Comparison of ENCODE assay signal across 21 mouse cellular contexts in the genomic region with DNA sequence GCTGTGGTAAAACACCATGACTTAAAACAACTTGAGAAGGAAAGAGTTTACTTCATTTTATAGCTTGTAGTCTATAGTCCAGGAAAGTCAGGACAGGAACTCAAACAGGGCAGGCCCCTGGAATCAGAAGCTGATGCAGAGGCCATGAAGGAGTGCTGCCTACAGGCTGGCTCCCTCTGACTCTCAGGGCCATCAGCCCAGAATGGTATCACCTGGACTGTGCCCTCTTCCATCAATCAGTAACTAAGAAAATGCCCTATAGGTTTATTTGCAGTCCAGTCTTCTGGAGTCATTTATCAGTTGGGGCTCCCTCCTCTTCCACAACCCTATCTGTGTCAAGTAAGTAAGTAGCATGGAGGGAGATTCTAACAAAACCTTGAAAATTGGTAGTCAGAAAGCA.
"Had no signal": no experiment of that assay in that cellular context is flagged by ENCODE, and none has a peak within 500 bp of the region (broad histone marks: within the 10 kb centered on the region; RNA-seq: fewer than 3 reads in every experiment).

No protein-coding gene starts in this region.

- H3K27me3 ChIP-seq: heart, embryonic 13.5 days; heart, embryonic 15.5 days; hindbrain, embryonic 13.5 days; hindbrain, embryonic 15.5 days; limb, embryonic 12.5 days; liver, embryonic 15.5 days had no signal

- H3K36me3 ChIP-seq: heart, embryonic 13.5 days; heart, embryonic 15.5 days; hindbrain, embryonic 13.5 days; hindbrain, embryonic 15.5 days; limb, embryonic 10.5 days; limb, embryonic 12.5 days; liver, embryonic 15.5 days had no signal

- H3K27ac ChIP-seq: heart, embryonic 13.5 days; heart, embryonic 15.5 days; hindbrain, embryonic 13.5 days; hindbrain, embryonic 15.5 days; hindbrain, postnatal 0 days; layer of hippocampus, adult 2 months; left cerebral cortex, adult 2 months; limb, embryonic 10.5 days; limb, embryonic 12.5 days; liver, embryonic 15.5 days had no signal

- H3K4me3 ChIP-seq: heart, embryonic 13.5 days; heart, embryonic 15.5 days; hindbrain, embryonic 13.5 days; hindbrain, embryonic 15.5 days; layer of hippocampus, adult 2 months; left cerebral cortex, adult 2 months; limb, embryonic 10.5 days; limb, embryonic 12.5 days; liver, embryonic 15.5 days had no signal

- H3K9me3 ChIP-seq: heart, embryonic 13.5 days; heart, embryonic 15.5 days; hindbrain, embryonic 13.5 days; hindbrain, embryonic 15.5 days; limb, embryonic 10.5 days; limb, embryonic 12.5 days; liver, embryonic 15.5 days had no signal

- H3K4me1 ChIP-seq: heart, embryonic 13.5 days; heart, embryonic 15.5 days; hindbrain, embryonic 15.5 days; limb, embryonic 10.5 days; limb, embryonic 12.5 days; liver, embryonic 15.5 days had no signal

- H3K4me2 ChIP-seq: heart, embryonic 11.5 days; heart, embryonic 13.5 days; heart, embryonic 15.5 days; hindbrain, embryonic 13.5 days; hindbrain, embryonic 15.5 days; limb, embryonic 12.5 days; liver, embryonic 15.5 days had no signal

- DNase-seq: gastrocnemius, postnatal 14 days; gastrocnemius, postnatal 36 days; heart, adult 18-20 months; heart, postnatal 14 days; heart, postnatal 36 days; kidney, adult 18-20 months; kidney, adult 8-10 months; kidney, postnatal 10 days; kidney, postnatal 25 days; kidney, postnatal 4 days had no signal

- H3K9ac ChIP-seq: heart, embryonic 13.5 days; heart, embryonic 15.5 days; hindbrain, embryonic 13.5 days; hindbrain, embryonic 15.5 days; limb, embryonic 12.5 days; liver, embryonic 15.5 days had no signal

- ATAC-seq: hindbrain, postnatal 0 days had no signal
